Mouse (Mus musculus) cerebellum, adult 2 months (tissue): ENCODE results near the gene Gm2310.

ENCODE experiments used
- CTCF ChIP-seq: fragments of 200-500 bp; IDR thresholded peaks from 2 replicates; pipeline ENCODE4 v1.5.1; 2011; ENCODE audit warnings: low read depth, mild to moderate bottlenecking, control low read depth, low read length, moderate library complexity, borderline replicate concordance; ENCODE audit not compliant: insufficient read depth
- POLR2A ChIP-seq: fragments of 200-500 bp; IDR thresholded peaks from 2 replicates; pipeline ENCODE4 v1.6.1; 2011; ENCODE audit warnings: low read length, control low read depth, borderline replicate concordance; ENCODE audit not compliant: insufficient read depth

- TF ChIP-seq CTCF (no peak), POLR2A (no peak)
These were observed 11.4 kb upstream of the Gm2310 start for GRCm38 (mm10) chr15:8531201-8531600.
